Mouse (Mus musculus) liver, postnatal 0 days (tissue): Measurements from ENCODE around the gene Rarg. TPM values are rescaled to one million over a fixed set of nuclear protein-coding genes. Genes with fewer than 3 reads are reported as not detected.
A peak's percentile ranks its signal among the peaks of the same experiment; 100 is the strongest.
"Not testable (repeated sequence)": the region's sequence is repeated elsewhere in the genome, so short reads cannot be mapped to it uniquely, and the experiment has no call there.

Experiments used
- ATAC-seq: fragments of 200-750 bp; cut with Nextera tagmentation; 2 replicates; pipeline ENCODE4 v1.8.0; 2017; ENCODE audit warnings: mild to moderate bottlenecking, moderate library complexity
- DNase-seq: peaks from one replicate; pipeline ENCODE4 v3.0.0-alpha.2; 2016
- H3K27ac ChIP-seq: fragments of 300-500 bp; sonication (generic); 2 replicates; pipeline ENCODE4 v1.5.1; 2014; ENCODE audit warnings: antibody characterized with exemption, moderate library complexity, mild to moderate bottlenecking, low read depth
- H3K27me3 ChIP-seq: fragments of 300-500 bp; sonication (generic); 2 replicates; pipeline ENCODE4 v1.6.1; 2014; ENCODE audit warnings: low read length, control low read depth, mixed read lengths; ENCODE audit not compliant: insufficient read depth
- H3K36me3 ChIP-seq: fragments of 300-500 bp; sonication (generic); replicated peaks from 2 replicates; pipeline ENCODE4 v1.6.1; 2014; ENCODE audit warnings: mild to moderate bottlenecking, control low read depth, low read length, moderate library complexity, mixed read lengths; ENCODE audit not compliant: insufficient read depth
- H3K4me1 ChIP-seq: fragments of 300-500 bp; sonication (generic); 2 replicates; pipeline ENCODE4 v1.6.1; 2014; ENCODE audit warnings: antibody characterized with exemption, mild to moderate bottlenecking, control low read depth; ENCODE audit not compliant: insufficient read depth
- H3K4me2 ChIP-seq: fragments of 300-500 bp; sonication (generic); 2 replicates; pipeline ENCODE4 v1.6.1; 2014; ENCODE audit warnings: low read depth, mild to moderate bottlenecking, low read length, moderate library complexity, mixed read lengths
- H3K4me3 ChIP-seq: fragments of 300-500 bp; sonication (generic); 2 replicates; pipeline ENCODE4 v1.5.1; 2014; ENCODE audit warnings: low read depth, low read length
- H3K9ac ChIP-seq: fragments of 300-500 bp; sonication (generic); replicated peaks from 2 replicates; pipeline ENCODE4 v1.6.1; 2014; ENCODE audit warnings: mild to moderate bottlenecking, moderate library complexity
- H3K9me3 ChIP-seq: fragments of 300-500 bp; sonication (generic); 2 replicates; pipeline ENCODE4 v1.6.1; 2016; ENCODE audit warnings: mild to moderate bottlenecking, control low read depth, low read length, mixed read lengths
- CTCF ChIP-seq: sonication (generic); IDR thresholded peaks from 2 replicates; pipeline ENCODE4 v1.5.1; 2016; ENCODE audit warnings: antibody characterized with exemption, low read depth
- EP300 ChIP-seq: IDR thresholded peaks from 2 replicates; pipeline ENCODE4 v1.6.1; 2016; ENCODE audit warnings: antibody characterized with exemption, low read depth, mild to moderate bottlenecking
- WGBS: fragments of 180-500 bp; shearing (Covaris S2); extraction: QIAGEN DNeasy Blood & Tissue Kit; methylation state at CpG from one replicate; pipeline ENCODE4 v1.1.7; 2014; ENCODE audit not compliant: insufficient replicate concordance; 5-methylcytosine and 5-hydroxymethylcytosine counted together
- polyA plus RNA-seq: library from polyadenylated mRNA; unstranded; fragments of >200 nt; fragmentation: Nextera tagmentation; extraction: Ambion mirVana; gene quantifications from 2 replicates; pipeline ENCODE4 v1.2.1, GENCODE M21; 2015

Rarg gene
- polyA plus RNA-seq, 1 experiment from 2014 or later: 2.6 TPM

DNA sequence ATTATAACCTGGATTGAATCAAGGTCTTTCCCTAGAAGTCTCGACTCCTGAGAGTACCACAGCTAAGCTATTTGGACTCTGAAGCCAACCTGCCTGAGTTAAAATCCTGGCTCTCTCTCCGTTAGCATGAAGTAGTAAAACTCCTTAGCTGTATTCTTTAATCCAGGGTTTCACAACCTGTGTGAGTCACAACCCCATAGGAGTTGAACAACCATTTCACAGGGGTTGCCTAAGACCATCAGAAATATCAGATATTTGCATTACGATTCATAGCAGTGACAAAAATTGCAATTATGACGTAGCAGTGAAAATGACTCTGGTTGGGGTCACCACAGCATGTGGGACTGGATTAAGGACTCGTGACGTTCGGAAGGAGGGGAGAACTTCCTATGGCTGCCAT lies 24.6 kb downstream of the Rarg start:
- 82% methylated on average over 7 of the region's 7 CpGs for WGBS
- H3K9me3 ChIP-seq: no peaks in the 10 kb centered on the region
- no peak for ATAC-seq
- H3K4me1 ChIP-seq: peaks cover 46% of the 10 kb centered on the region
- no peak overlapping the region for H3K27ac ChIP-seq
- H3K36me3 ChIP-seq: no peaks in the 10 kb centered on the region
- no peak for DNase-seq
- no peaks in the 10 kb centered on the region for H3K27me3 ChIP-seq
- H3K4me3 ChIP-seq: no peak overlapping the region
- H3K9ac ChIP-seq: no peak overlapping the region
- H3K4me2 ChIP-seq: no peak overlapping the region
- no peak for TF ChIP-seq EP300
- no peak for TF ChIP-seq CTCF

DNA sequence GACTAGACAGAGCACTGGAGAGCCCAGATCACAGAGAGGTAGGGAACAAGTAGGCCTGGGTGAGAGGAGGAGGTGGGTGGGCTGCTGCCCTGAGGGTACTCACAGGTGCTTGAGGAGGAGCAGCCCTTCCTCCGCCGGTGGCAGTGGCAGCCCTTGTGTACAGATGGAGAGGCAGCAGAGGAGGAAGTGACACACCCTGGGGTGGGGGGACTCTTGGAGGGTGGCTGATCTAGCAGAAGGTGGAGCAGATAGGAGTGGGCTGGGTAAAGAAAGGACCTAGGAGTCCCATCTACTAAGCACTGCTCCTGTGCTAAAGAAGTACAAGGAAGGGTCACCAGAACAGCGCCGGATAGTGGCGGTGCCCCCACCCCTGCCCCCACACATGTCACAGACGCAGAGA lies 25.6 kb downstream of the Rarg start, which contains the start of gene Itgb7:
Itgb7 (minus strand) TSS at position 197 of the 400 bp plus-strand sequence.
- no peaks in the 10 kb centered on the region for H3K9me3 ChIP-seq
- no peaks in the 10 kb centered on the region for H3K27me3 ChIP-seq
- 32% methylated on average over 6 of the region's 6 CpGs for WGBS
- peak within 1 kb of the TSS; percentile 30 for H3K4me3 ChIP-seq
- peak within 1 kb of the TSS; percentile 26 for H3K9ac ChIP-seq
- H3K36me3 ChIP-seq: no peaks in the 10 kb centered on the region
- ATAC-seq (peak; percentile 83), DNase-seq (peak; percentile 57)
- H3K4me1 ChIP-seq: peaks cover 46% of the 10 kb centered on the region
- H3K4me2 ChIP-seq: peak within 1 kb of the TSS; percentile 57
- 0 out of 2 replicates have a peak within 1 kb of the TSS, but pooled peaks have one; percentile 22 for H3K27ac ChIP-seq
- TF ChIP-seq CTCF: no peak
- TF ChIP-seq EP300: no peak

GRCm38 (mm10) chr15:102230408-102231321 lies 26.7 kb downstream of the Rarg start:
- TF ChIP-seq CTCF: no peak
- TF ChIP-seq EP300: no peak
- Histone ChIP-seq H3K9ac (peak overlapping the region; percentile 26; the same call in 1 of the 2 replicates), H3K4me3 (peak overlapping the region; percentile 30), H3K4me1 (peaks cover 43% of the 10 kb centered on the region), H3K9me3 (no peaks in the 10 kb centered on the region), H3K4me2 (peak overlapping the region; percentile 57; the same call in 1 of the 2 replicates), H3K27ac (no peak overlapping the region), H3K27me3 (no peaks in the 10 kb centered on the region), H3K36me3 (no peaks in the 10 kb centered on the region)
- no peak for DNase-seq
- ATAC-seq: no peak
- 66% methylated on average over 17 of the region's 17 CpGs for WGBS

GRCm38 (mm10) chr15:102225619-102226018 lies 31.7 kb downstream of the Rarg start:
- H3K27ac ChIP-seq, H3K4me2 ChIP-seq, H3K9me3 ChIP-seq, H3K4me3 ChIP-seq, H3K36me3 ChIP-seq, H3K9ac ChIP-seq, DNase-seq, ATAC-seq: not testable (repeated sequence)
- WGBS: 31% methylated on average over 6 of the region's 6 CpGs
- Histone ChIP-seq H3K4me1 (peaks cover 13% of the 10 kb centered on the region), H3K27me3 (peaks cover 21% of the 10 kb centered on the region; the same call in 1 of the 2 replicates)

DNA sequence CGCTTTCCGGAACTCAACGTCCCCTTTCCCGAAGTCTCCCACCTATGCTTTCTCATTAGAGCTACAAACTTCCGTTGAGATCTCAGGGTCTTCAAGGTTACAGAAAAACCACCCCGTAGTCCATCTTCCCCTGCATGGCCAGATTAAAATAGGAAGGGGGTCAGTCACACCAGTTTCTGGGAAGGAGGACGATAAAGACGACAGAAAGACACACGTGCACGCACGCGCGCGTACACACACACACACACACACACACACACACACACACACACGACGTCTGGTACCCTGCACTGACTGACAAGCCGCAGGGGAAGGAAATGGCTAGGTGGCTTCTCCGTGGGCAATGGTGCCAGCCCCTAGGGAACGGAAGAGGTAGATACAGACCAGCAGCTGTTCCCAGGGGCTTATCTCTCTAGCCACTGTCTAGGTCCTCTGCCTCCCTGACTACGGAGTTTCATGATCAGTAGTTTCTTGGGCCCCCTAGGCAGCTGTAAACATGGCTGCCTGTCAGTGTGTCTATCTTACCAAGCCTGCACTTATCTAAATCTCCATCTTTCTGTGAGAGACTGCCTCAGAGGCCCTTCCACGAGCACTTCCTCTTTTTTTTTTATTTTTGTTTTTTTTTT lies 32.2 kb downstream of the Rarg start:
- TF ChIP-seq CTCF: no peak
- TF ChIP-seq EP300: peak; percentile 36; the same call in 1 of the 2 replicates
- DNase-seq (peak; percentile 54), ATAC-seq (peak; percentile 73)
- Histone ChIP-seq H3K27me3 (peaks cover 21% of the 10 kb centered on the region; the same call in 1 of the 2 replicates), H3K4me1 (peaks cover 13% of the 10 kb centered on the region), H3K4me2 (peak overlapping the region; percentile 90), H3K9ac (peak overlapping the region; percentile 52), H3K27ac (peak overlapping the region; percentile 30; the same call in 1 of the 2 replicates), H3K4me3 (peak overlapping the region; percentile 48), H3K36me3 (no peaks in the 10 kb centered on the region), H3K9me3 (no peaks in the 10 kb centered on the region)
- 6% methylated on average over 21 of the region's 21 CpGs for WGBS
